ENCODE assay signal across 8 mouse cellular contexts in the genomic region with DNA sequence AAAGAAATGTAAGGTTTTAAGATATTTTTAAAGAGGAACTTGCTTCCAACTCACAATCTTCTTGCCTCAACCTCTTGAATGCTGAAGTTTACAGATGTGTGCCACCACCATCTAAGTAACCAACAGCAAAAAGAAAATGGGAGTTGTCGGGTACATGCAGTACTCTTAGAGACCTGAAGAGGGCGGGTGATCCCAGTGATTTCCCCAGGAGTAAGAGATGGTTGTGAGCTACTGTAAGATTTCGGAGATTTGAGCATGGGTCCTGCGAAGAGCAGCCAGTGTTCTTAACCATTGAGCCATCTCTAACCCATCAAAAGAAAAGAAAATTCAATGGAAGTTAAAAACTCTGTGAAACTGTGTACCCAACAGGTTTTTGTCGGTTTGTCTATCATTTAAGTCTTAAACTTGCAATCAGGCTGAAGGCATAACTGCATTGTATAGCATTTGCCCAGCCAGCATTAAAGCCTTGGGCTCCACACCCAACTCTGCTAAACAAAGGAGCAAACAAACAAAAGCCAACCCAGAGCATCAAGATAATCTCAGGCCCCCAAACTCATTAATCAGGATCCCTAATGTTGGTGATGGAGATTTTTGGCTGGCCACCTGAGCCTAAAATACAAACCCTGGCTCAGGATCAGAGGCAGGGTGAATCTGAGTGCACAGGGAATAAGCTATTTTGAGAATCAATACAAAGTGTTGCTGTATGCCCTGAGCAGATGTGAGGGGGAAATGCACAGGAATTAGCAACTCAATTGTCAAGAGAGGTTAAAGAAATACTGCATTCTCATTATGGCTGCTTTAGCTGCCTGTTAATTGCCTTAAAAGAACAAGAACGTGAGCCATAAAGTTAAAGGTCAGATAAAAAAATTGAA.
A peak's percentile ranks its signal among the peaks of the same experiment; 100 is the strongest.
DNase-seq lines count a peak whose midpoint lies in the region; TF ChIP-seq lines count a peak whose summit lies in the region.

No protein-coding gene starts in this region.

- no peak overlapping the region for H3K27ac ChIP-seq in gastrocnemius, adult 2 months

- TF ChIP-seq CTCF in gastrocnemius, adult 2 months (IDR thresholded peaks at IDR 0.05), result peak; percentile 63

- H3K4me3 ChIP-seq in gastrocnemius, adult 2 months, result no peak overlapping the region

- DNase-seq in gastrocnemius, adult 2 months, result no peak
- no peak for DNase-seq in gastrocnemius, postnatal 14 days
- DNase-seq in 416B (ENCODE audit: low read depth), result peak; percentile 69
- DNase-seq in adrenal gland, adult (ENCODE audit: inconsistent age in 2 of 2, low spot score in 1 of 2), result peak; percentile 41 to 86
- DNase-seq in embryo, embryonic 11.5 days (ENCODE audit: low read depth, low spot score), result peak; percentile 34
- DNase-seq in kidney, adult 9 months, result peak; percentile 77
- peak; percentile 24 to 49 for DNase-seq in lung, postnatal 4 days
- DNase-seq in testis, postnatal 14 days (ENCODE audit: low spot score), result peak; percentile 7

- intact Hi-C loops in gastrocnemius, adult 2 months (cut with DNase I), result no loop called here
- intact Hi-C loops in gastrocnemius, postnatal 14 days (cut with DNase I; ENCODE audit: low total_unique reads), result no loop called here

Comparison
In these comparisons a context has a peak if more than half of its experiments do, and no peak if none do; other contexts are left out.
1. DNase-seq: peak in 416B (single experiment), adrenal gland, adult (2 of 2), embryo, embryonic 11.5 days (single experiment), kidney, adult 9 months (single experiment), lung, postnatal 4 days (2 of 2) and testis, postnatal 14 days (single experiment); none in gastrocnemius, adult 2 months (single experiment) and gastrocnemius, postnatal 14 days (single experiment).